Comparison of ENCODE assay signal across 21 mouse cellular contexts in the genomic region with DNA sequence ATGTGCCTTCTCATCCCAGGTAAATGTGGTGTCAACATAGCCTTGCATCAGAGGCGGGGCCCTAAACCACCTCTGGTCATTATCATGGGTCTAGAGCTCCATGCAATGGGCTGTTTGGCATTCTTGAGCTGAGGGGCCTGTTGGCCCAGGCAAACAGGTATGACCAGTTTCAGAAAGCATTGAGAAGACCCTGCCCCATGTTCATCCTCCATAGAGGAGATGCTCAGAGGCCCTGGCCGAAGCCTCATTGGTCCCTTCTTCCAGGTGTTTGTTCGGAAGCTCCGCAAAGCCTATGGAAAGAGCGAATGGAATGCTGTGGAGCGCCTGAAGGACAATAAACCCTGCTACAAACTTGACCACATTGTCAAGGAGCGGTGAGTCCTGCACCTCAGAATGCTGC. TPM values are rescaled to one million over a fixed set of nuclear protein-coding genes. Genes with fewer than 3 reads are reported as not detected.
"Had no signal": no experiment of that assay in that cellular context is flagged by ENCODE, and none has a peak within 500 bp of the region (broad histone marks: within the 10 kb centered on the region; RNA-seq: fewer than 3 reads in every experiment).

No protein-coding gene starts in this region.

- H3K4me3 ChIP-seq: layer of hippocampus, adult 2 months; limb, embryonic 10.5 days; limb, embryonic 13.5 days; liver, embryonic 12.5 days; liver, embryonic 15.5 days; lung, embryonic 15.5 days; midbrain, embryonic 12.5 days; midbrain, embryonic 15.5 days; neural tube, embryonic 12.5 days; neural tube, embryonic 15.5 days had no signal

- H3K4me1 ChIP-seq: limb, embryonic 10.5 days; neural tube, embryonic 12.5 days had no signal

- H3K27me3 ChIP-seq: limb, embryonic 13.5 days; liver, embryonic 12.5 days; liver, embryonic 15.5 days; lung, embryonic 15.5 days; midbrain, embryonic 12.5 days; midbrain, embryonic 15.5 days; neural tube, embryonic 12.5 days; neural tube, embryonic 15.5 days had no signal

- DNase-seq: kidney, postnatal 14 days; layer of hippocampus, adult 9-11 months; liver; lung, adult 18-20 months; right cerebral cortex, postnatal 14 days; right cerebral cortex, postnatal 4 days; thymus, adult 18-20 months; thymus, postnatal 36 days had no signal

- ATAC-seq: intestine, embryonic 16.5 days; liver, embryonic 12.5 days; midbrain, embryonic 15.5 days had no signal

- H3K9me3 ChIP-seq: limb, embryonic 10.5 days; limb, embryonic 13.5 days; liver, embryonic 12.5 days; liver, embryonic 15.5 days; lung, embryonic 15.5 days; midbrain, embryonic 12.5 days; midbrain, embryonic 15.5 days; neural tube, embryonic 12.5 days; neural tube, embryonic 15.5 days had no signal

- H3K4me2 ChIP-seq: limb, embryonic 13.5 days; liver, embryonic 12.5 days; liver, embryonic 15.5 days; lung, embryonic 15.5 days; midbrain, embryonic 12.5 days; midbrain, embryonic 15.5 days; neural tube, embryonic 12.5 days; neural tube, embryonic 15.5 days had no signal

- H3K9ac ChIP-seq: limb, embryonic 13.5 days; liver, embryonic 12.5 days; liver, embryonic 15.5 days; lung, embryonic 15.5 days; midbrain, embryonic 12.5 days; midbrain, embryonic 15.5 days; neural tube, embryonic 12.5 days; neural tube, embryonic 15.5 days had no signal

- H3K27ac ChIP-seq: layer of hippocampus, adult 2 months; limb, embryonic 10.5 days; limb, embryonic 13.5 days; liver, embryonic 12.5 days; liver, embryonic 15.5 days; lung, embryonic 15.5 days; midbrain, embryonic 12.5 days; midbrain, embryonic 15.5 days; neural tube, embryonic 12.5 days; neural tube, embryonic 15.5 days; stomach, postnatal 0 days had no signal

RNA-seq across cellular contexts. Expression of a gene that starts 6.2 kb away (rescaled TPM):
- polyA plus RNA-seq: intestine, embryonic 16.5 days; large intestine, adult 2 months; neural tube, embryonic 15.5 days had no signal
